Mouse (Mus musculus): Measurements from ENCODE around the gene Ergic1.
A peak's percentile ranks its signal among the peaks of the same experiment; 100 is the strongest.

Gene Ergic1

DNA sequence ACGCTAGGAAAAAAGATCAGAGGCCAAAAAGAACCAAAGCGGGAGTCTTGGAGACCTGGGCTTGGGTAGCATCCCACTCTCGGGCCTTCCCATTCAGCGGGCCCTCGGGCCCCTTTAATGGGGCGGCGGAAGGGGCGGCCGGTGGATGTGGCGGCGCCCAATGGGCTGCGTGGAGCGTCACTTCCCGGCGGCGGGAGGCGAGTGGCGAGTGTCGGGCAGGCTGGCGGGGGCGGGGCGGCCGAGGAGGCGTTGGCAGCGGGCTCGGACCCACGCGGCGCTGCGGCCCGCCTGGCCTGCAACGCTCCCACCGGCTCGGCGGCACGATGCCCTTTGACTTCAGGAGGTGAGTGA, at the start of gene Ergic1:
Gene Ergic1, plus strand, starts transcription at position 200 of the 351 bp plus-strand sequence.
- DNase-seq (ENCODE audit: low read depth, low spot score) = peak; percentile 79

- no peak for DNase-seq (ENCODE audit: low read depth, low spot score)
Measured at GRCm38 (mm10) chr17:26511816-26512774, 49.2 kb upstream of the Ergic1 start.

GRCm38 (mm10) chr17:26512961-26513360, 48.3 kb upstream of the Ergic1 start:
- no peak for DNase-seq (ENCODE audit: low read depth, low spot score)

GRCm38 (mm10) chr17:26513459-26514290, 47.6 kb upstream of the Ergic1 start:
- no peak for DNase-seq (ENCODE audit: low read depth, low spot score)

DNA sequence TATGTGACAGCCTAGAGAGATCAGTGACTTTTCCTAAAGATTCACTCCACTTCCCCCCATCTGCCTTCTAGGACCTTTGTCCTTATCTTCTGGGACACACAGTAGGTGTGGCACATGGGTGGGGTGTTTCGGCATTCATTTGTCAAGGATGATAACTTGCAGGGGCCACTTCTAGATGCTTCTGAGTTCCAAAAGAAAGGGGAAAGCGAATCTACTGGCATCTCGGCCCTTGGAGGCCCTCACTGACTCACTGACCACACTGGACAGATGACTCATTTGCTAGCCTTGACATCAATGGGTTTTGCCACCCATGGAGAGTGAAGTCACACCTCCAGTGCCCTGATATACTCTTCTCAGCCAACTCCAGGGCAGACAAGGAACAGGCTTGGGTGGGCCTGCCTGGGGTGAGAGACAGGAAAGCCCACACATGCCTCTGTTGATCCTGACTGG, 46.7 kb upstream of the Ergic1 start:
- no peak for DNase-seq (ENCODE audit: low read depth, low spot score)

DNA sequence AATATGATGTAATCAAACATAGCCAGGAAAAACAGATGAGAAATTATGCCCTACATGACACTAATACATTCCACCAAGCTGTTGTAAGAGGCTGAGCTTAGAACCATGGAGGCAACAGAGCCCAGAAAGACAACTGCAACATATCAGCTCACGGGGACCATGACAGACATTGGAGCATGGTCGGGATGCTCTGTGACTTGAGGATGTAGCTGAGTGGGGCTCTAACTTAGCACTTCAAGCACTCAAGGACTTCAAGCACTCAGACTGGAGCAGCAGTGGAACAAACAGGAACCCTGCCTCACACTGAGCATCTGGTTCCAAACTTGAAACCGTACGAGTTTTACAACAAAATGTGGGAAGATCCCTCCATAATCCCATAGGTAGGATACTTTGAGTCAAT, 45.6 kb upstream of the Ergic1 start:
- DNase-seq (ENCODE audit: low read depth, low spot score) = no peak

DNA sequence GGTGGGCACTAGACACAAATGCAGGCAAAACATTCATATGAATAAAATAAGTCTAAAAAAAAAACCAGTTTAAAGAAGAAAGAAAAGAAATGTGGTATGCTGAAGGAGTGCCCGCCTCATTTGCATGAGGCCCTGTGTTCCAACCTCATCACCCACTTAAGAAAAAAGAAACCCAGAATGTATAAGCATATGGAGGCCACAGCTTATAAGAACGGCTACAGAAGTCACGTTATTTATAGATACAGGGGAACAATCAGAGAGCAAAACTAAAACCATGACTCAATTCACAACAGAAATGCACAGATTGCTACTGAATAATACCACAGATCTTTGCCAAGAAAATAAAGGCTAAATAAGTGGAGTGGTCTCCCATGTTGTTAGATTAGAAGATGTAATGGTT, 43.0 kb upstream of the Ergic1 start:
- DNase-seq (ENCODE audit: low read depth, low spot score) = no peak

GRCm38 (mm10) chr17:26522711-26523110, 38.6 kb upstream of the Ergic1 start:
- no peak for DNase-seq (ENCODE audit: low read depth, low spot score)

GRCm38 (mm10) chr17:26524316-26524715, 37.0 kb upstream of the Ergic1 start:
- no peak for DNase-seq (ENCODE audit: low read depth, low spot score)

DNA sequence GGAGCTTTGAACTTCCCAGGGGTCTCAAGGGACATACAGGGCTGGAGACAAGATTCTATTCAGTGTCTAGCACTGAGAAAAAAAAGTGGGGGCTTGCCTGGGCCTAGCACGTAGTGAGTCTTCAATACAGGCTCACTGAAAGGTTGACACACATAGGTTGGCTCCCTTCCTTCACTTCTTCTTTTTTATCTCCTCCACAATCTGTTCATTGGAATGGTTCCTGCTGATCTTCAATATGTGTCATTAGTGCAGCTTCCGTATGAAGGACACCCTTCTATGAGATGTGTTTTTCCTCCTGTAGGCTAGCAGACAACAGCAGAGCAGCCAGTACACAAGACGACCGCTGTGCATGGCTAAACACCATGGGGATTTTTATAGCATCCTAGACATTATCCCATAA, 36.5 kb upstream of the Ergic1 start:
- DNase-seq (ENCODE audit: low read depth, low spot score) = no peak

- DNase-seq (ENCODE audit: low read depth, low spot score) = peak; percentile 12
Measured at GRCm38 (mm10) chr17:26525316-26525715, 36.0 kb upstream of the Ergic1 start.

DNA sequence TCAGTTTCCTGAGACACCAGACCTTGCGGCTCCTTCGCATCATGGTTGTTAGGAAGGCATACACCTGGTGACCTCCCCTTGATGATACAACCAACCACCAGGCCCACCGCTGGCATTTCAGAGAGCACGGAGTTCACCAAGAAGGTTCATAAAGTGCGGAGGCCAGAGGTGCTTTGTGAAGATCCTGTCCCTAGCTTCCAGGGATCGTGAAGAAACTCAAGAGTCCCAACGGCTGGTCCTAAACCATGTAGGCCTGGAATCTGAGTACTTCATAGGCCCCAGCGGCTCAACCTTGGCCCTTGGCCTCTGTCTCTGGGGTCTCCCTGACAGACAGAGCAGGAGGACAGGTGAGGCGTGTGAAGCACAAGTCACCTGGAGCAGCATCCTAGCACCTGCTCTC, 34.0 kb upstream of the Ergic1 start:
- no peak for DNase-seq (ENCODE audit: low read depth, low spot score)

- DNase-seq (ENCODE audit: low read depth, low spot score) = no peak
Measured at GRCm38 (mm10) chr17:26528751-26529150, 32.5 kb upstream of the Ergic1 start.

GRCm38 (mm10) chr17:26529791-26530241, 31.5 kb upstream of the Ergic1 start:
- DNase-seq (ENCODE audit: low read depth, low spot score) = no peak

- DNase-seq (ENCODE audit: low read depth, low spot score) = no peak
Measured at GRCm38 (mm10) chr17:26530590-26531081, 30.7 kb upstream of the Ergic1 start.

- DNase-seq (ENCODE audit: low read depth, low spot score) = no peak
Measured at GRCm38 (mm10) chr17:26531395-26532027, 29.8 kb upstream of the Ergic1 start.

DNA sequence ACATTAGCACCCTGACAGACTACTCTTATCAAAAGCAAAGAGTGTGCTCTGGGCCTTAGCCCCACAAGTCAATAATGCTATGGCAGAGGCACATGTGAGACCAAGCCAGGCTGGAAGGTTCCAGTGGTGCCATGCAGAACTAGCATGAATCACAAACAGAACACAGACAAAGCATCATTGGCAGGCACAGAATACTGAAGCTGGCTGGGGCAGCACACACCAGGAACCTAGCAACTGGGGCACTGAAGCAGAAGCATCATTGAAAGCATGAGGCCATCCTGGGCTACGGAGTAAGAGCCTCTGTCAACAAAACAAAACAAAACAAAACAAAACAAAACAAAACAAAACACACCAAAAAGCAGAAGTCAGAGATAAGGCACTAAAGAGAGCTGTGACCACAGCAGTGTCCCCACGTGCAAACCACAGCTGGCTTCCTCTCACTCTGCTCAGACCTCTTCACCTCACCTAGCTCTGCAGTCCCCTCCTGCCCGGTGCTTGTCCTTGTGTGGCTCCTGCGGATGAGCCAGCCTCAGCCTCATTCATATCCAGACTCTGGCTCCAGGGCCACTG, 28.7 kb upstream of the Ergic1 start:
- DNase-seq (ENCODE audit: low read depth, low spot score) = no peak

GRCm38 (mm10) chr17:26533871-26534372, 27.4 kb upstream of the Ergic1 start:
- DNase-seq (ENCODE audit: low read depth, low spot score) = no peak

DNA sequence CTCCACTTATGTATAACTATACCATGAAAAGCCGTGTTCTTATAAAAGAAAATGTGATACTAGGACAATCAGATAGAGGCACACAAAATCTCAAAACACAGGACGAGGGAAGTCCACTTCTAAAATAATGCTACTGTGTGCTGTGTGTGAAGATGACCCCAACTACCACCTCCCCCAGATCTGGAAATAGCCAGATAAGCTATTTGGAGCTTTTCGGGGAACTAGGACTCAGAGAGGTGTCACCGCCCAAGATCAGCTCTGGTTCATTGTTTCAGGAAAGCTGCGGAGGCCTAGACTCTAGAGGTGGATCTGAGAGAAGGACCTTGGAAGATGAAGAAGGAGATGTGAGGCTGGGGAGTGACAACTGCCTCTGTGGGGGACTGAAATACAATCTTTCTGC, 26.6 kb upstream of the Ergic1 start:
- DNase-seq (ENCODE audit: low read depth, low spot score) = no peak

DNA sequence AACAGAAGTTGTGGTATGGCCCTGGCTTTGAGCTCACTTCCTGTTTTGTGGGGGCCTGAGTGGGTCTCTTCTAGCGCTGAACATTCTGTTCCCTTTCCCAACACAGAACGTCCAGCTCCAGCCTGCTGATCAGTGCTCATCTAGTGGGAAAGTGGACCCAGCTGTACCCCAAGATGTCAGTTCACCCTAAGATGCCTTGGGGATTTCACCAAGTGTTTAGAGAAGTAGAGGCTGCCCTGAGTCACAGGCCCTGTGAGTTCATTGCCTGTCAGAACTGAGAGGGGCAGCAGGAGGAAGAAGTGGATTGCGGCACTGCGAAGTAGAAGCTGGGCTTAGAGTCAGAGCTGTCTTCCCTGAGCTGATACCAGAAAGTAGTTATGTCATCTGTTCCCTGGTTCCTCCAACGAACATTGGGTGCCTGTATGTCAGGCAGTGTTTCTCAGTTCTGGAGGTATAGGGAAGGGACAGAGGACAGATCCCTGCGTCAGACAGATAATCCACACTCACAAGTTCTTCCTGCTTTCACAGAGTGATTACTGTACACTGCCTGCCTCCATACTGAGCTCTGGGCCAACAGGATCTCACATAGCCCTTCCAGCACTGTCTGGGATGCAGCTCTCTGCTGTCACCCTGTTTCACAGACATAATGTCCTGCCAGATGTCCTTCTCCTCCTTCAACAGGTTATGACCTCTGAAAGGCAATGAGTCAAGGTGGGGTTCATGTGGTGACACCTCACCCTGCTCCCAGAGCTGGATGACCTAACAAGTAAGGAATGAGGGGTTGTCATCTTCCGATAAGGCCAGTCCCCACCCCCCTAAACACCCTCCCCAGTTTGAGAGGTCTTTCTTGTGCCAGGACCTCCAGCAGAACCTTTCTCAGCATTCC, 25.8 kb upstream of the Ergic1 start:
- DNase-seq (ENCODE audit: low read depth, low spot score) = no peak
